Mouse (Mus musculus): ENCODE measurements around the gene Asic3. TPM values are rescaled to one million over a fixed set of nuclear protein-coding genes. Genes with fewer than 3 reads are reported as not detected.

Gene Asic3
- polyA plus RNA-seq, 1 experiment, result not detected

GRCm38 (mm10) chr5:24420381-24420780 is 7.2 kb downstream of the Asic3 start:
- Histone ChIP-seq H3K9me3 (replicated peaks; ENCODE audit: control insufficient read depth, insufficient read depth, low read length, poor library complexity, severe bottlenecking) (no peaks in the 10 kb centered on the region), H3K27ac (ENCODE audit: insufficient read depth, low read length) (no peak overlapping the region), H3K4me1 (ENCODE audit: control insufficient read depth, insufficient read depth, low read length) (peaks cover 3% of the 10 kb centered on the region), H3K36me3 (ENCODE audit: control insufficient read depth, insufficient read depth, low read length, poor library complexity, severe bottlenecking) (no peaks in the 10 kb centered on the region), H3K27me3 (ENCODE audit: control insufficient read depth, insufficient read depth, low read length, poor library complexity, severe bottlenecking) (no peaks in the 10 kb centered on the region), H3K4me3 (ENCODE audit: low read depth, low read length) (no peak overlapping the region), H3K9ac (ENCODE audit: low read depth, poor library complexity, severe bottlenecking) (no peak overlapping the region)
- TF ChIP-seq EP300 (IDR thresholded peaks at IDR 0.05; ENCODE audit: insufficient read depth, low read depth, low read length) (no peak), POLR2A (IDR thresholded peaks at IDR 0.05; ENCODE audit: insufficient read depth, low read length) (no peak), CTCF (IDR thresholded peaks at IDR 0.05; ENCODE audit: low read depth, low read length) (no peak)

- H3K9me3 ChIP-seq (replicated peaks; ENCODE audit: control insufficient read depth, insufficient read depth, low read length, poor library complexity, severe bottlenecking), result no peaks in the 10 kb centered on the region
- H3K27me3 ChIP-seq (ENCODE audit: control insufficient read depth, insufficient read depth, low read length, poor library complexity, severe bottlenecking), result no peaks in the 10 kb centered on the region
- H3K27ac ChIP-seq (ENCODE audit: insufficient read depth, low read length), result peak within 1 kb of the TSS; percentile 24; the same call in 1 of the 2 replicates
- H3K4me3 ChIP-seq (ENCODE audit: low read depth, low read length), result peak within 1 kb of the TSS; percentile 98
- peak within 1 kb of the TSS; percentile 81 for H3K9ac ChIP-seq (ENCODE audit: low read depth, poor library complexity, severe bottlenecking)
- peaks cover 10% of the 10 kb centered on the region for H3K4me1 ChIP-seq (ENCODE audit: control insufficient read depth, insufficient read depth, low read length)
- no peak for TF ChIP-seq EP300 (IDR thresholded peaks at IDR 0.05; ENCODE audit: insufficient read depth, low read depth, low read length)
- no peak for TF ChIP-seq CTCF (IDR thresholded peaks at IDR 0.05; ENCODE audit: low read depth, low read length)
- peak; percentile 39 for TF ChIP-seq POLR2A (IDR thresholded peaks at IDR 0.05; ENCODE audit: insufficient read depth, low read length)
- H3K36me3 ChIP-seq (ENCODE audit: control insufficient read depth, insufficient read depth, low read length, poor library complexity, severe bottlenecking), result no peaks in the 10 kb centered on the region
Measured at GRCm38 (mm10) chr5:24423129-24424003, 10.2 kb downstream of the Asic3 start, which contains the start of the genes Cdk5 and Slc4a2. Gene Cdk5, minus strand, starts transcription at chr5:24423530. Gene Slc4a2, plus strand, starts transcription at chr5:24423837.

GRCm38 (mm10) chr5:24424004-24424781 is 11.0 kb downstream of the Asic3 start:
- peak overlapping the region; percentile 81 for H3K9ac ChIP-seq (ENCODE audit: low read depth, poor library complexity, severe bottlenecking)
- peaks cover 10% of the 10 kb centered on the region for H3K4me1 ChIP-seq (ENCODE audit: control insufficient read depth, insufficient read depth, low read length)
- H3K9me3 ChIP-seq (replicated peaks; ENCODE audit: control insufficient read depth, insufficient read depth, low read length, poor library complexity, severe bottlenecking), result no peaks in the 10 kb centered on the region
- peak overlapping the region; percentile 79 for H3K4me3 ChIP-seq (ENCODE audit: low read depth, low read length)
- TF ChIP-seq CTCF (IDR thresholded peaks at IDR 0.05; ENCODE audit: low read depth, low read length) (no peak), POLR2A (IDR thresholded peaks at IDR 0.05; ENCODE audit: insufficient read depth, low read length) (no peak), EP300 (IDR thresholded peaks at IDR 0.05; ENCODE audit: insufficient read depth, low read depth, low read length) (no peak)
- no peaks in the 10 kb centered on the region for H3K36me3 ChIP-seq (ENCODE audit: control insufficient read depth, insufficient read depth, low read length, poor library complexity, severe bottlenecking)
- H3K27me3 ChIP-seq (ENCODE audit: control insufficient read depth, insufficient read depth, low read length, poor library complexity, severe bottlenecking), result no peaks in the 10 kb centered on the region
- peak overlapping the region; percentile 24; the same call in 1 of the 2 replicates for H3K27ac ChIP-seq (ENCODE audit: insufficient read depth, low read length)

- H3K9ac ChIP-seq (ENCODE audit: low read depth, poor library complexity, severe bottlenecking), result peak overlapping the region; percentile 81
- H3K36me3 ChIP-seq (ENCODE audit: control insufficient read depth, insufficient read depth, low read length, poor library complexity, severe bottlenecking), result no peaks in the 10 kb centered on the region
- TF ChIP-seq POLR2A (IDR thresholded peaks at IDR 0.05; ENCODE audit: insufficient read depth, low read length), result no peak
- no peak for TF ChIP-seq CTCF (IDR thresholded peaks at IDR 0.05; ENCODE audit: low read depth, low read length)
- TF ChIP-seq EP300 (IDR thresholded peaks at IDR 0.05; ENCODE audit: insufficient read depth, low read depth, low read length), result no peak
- no peaks in the 10 kb centered on the region for H3K9me3 ChIP-seq (replicated peaks; ENCODE audit: control insufficient read depth, insufficient read depth, low read length, poor library complexity, severe bottlenecking)
- H3K27me3 ChIP-seq (ENCODE audit: control insufficient read depth, insufficient read depth, low read length, poor library complexity, severe bottlenecking), result no peaks in the 10 kb centered on the region
- peaks cover 10% of the 10 kb centered on the region for H3K4me1 ChIP-seq (ENCODE audit: control insufficient read depth, insufficient read depth, low read length)
- no peak overlapping the region for H3K27ac ChIP-seq (ENCODE audit: insufficient read depth, low read length)
- H3K4me3 ChIP-seq (ENCODE audit: low read depth, low read length), result peak overlapping the region; percentile 79
Measured at GRCm38 (mm10) chr5:24424861-24425411, 11.7 kb downstream of the Asic3 start.

GRCm38 (mm10) chr5:24425421-24426036 is 12.3 kb downstream of the Asic3 start:
- no peak overlapping the region for H3K27ac ChIP-seq (ENCODE audit: insufficient read depth, low read length)
- peak overlapping the region; percentile 81 for H3K9ac ChIP-seq (ENCODE audit: low read depth, poor library complexity, severe bottlenecking)
- H3K9me3 ChIP-seq (replicated peaks; ENCODE audit: control insufficient read depth, insufficient read depth, low read length, poor library complexity, severe bottlenecking), result no peaks in the 10 kb centered on the region
- peak overlapping the region; percentile 72 for H3K4me3 ChIP-seq (ENCODE audit: low read depth, low read length)
- no peaks in the 10 kb centered on the region for H3K27me3 ChIP-seq (ENCODE audit: control insufficient read depth, insufficient read depth, low read length, poor library complexity, severe bottlenecking)
- TF ChIP-seq CTCF (IDR thresholded peaks at IDR 0.05; ENCODE audit: low read depth, low read length) (peak; percentile 2), EP300 (IDR thresholded peaks at IDR 0.05; ENCODE audit: insufficient read depth, low read depth, low read length) (no peak), POLR2A (IDR thresholded peaks at IDR 0.05; ENCODE audit: insufficient read depth, low read length) (no peak)
- no peaks in the 10 kb centered on the region for H3K36me3 ChIP-seq (ENCODE audit: control insufficient read depth, insufficient read depth, low read length, poor library complexity, severe bottlenecking)
- H3K4me1 ChIP-seq (ENCODE audit: control insufficient read depth, insufficient read depth, low read length), result peaks cover 10% of the 10 kb centered on the region
